Mouse (Mus musculus) cerebellum, adult 2 months (tissue): ENCODE results near the gene Mrgprx2. TPM values are rescaled to one million over a fixed set of nuclear protein-coding genes. Genes with fewer than 3 reads are reported as not detected.
"Not testable (repeated sequence)": the region's sequence is repeated elsewhere in the genome, so short reads cannot be mapped to it uniquely, and the experiment has no call there.

Experiments used
- DNase-seq, 2 experiments: peaks; one replicate each; pipeline ENCODE4 v3.0.0; 2021
- H3K27ac ChIP-seq: fragments of 200-500 bp; 2 replicates; pipeline ENCODE4 v1.5.1; 2012; ENCODE audit warnings: low read length, control low read depth, inconsistent platforms; ENCODE audit not compliant: insufficient read depth
- H3K27me3 ChIP-seq: fragments of 200-500 bp; 2 replicates; pipeline ENCODE4 v1.6.1; 2012; ENCODE audit warnings: inconsistent platforms, mild to moderate bottlenecking, low read length, moderate library complexity; ENCODE audit not compliant: control insufficient read depth, insufficient read depth
- H3K4me1 ChIP-seq: fragments of 200-500 bp; 2 replicates; pipeline ENCODE4 v1.6.1; 2011; ENCODE audit warnings: low read length; ENCODE audit not compliant: control insufficient read depth, insufficient read depth
- H3K4me3 ChIP-seq: fragments of 200-500 bp; replicated peaks from 2 replicates; pipeline ENCODE3; 2011; ENCODE audit warnings: mild to moderate bottlenecking, low read depth, low read length, control low read depth; ENCODE audit not compliant: insufficient read depth
- CTCF ChIP-seq: fragments of 200-500 bp; IDR thresholded peaks from 2 replicates; pipeline ENCODE4 v1.5.1; 2011; ENCODE audit warnings: low read depth, mild to moderate bottlenecking, control low read depth, low read length, moderate library complexity, borderline replicate concordance; ENCODE audit not compliant: insufficient read depth
- POLR2A ChIP-seq: fragments of 200-500 bp; IDR thresholded peaks from 2 replicates; pipeline ENCODE4 v1.6.1; 2011; ENCODE audit warnings: low read length, control low read depth, borderline replicate concordance; ENCODE audit not compliant: insufficient read depth
- WGBS: fragments of 180-500 bp; shearing (Covaris S2); methylation state at CpG from one replicate; pipeline ENCODE4 v1.1.7; 2018; 5-methylcytosine and 5-hydroxymethylcytosine counted together
- polyA plus RNA-seq: library from polyadenylated mRNA; depleted of rRNA; stranded (reverse); fragments of >200 nt; gene quantifications from 2 replicates; pipeline ENCODE4 v1.2.3, GENCODE M21; 2012; rRNA removed

The Mrgprx2 gene
- polyA plus RNA-seq = 0.02 TPM in 1 of 2 replicates, not detected in the other

DNA sequence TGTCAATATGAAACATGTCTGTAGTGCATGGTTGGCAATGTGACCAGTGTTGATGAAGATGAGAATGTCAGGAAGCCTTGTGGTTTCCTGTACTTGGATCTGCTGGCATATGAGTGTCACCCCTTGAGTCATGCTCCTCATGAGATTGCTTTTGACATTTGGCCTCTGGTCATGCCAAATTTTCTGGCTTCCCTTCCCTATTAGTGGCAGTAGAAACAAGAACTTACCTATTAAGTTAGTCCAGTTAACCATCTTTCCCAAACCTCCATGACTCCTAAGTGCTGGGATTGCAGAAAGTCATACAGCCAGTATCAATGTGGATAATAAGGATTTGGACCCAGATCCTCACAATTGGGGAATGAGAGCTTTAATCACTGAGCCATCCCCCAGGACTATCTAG, at the start of gene Mrgprx2:
TSS of gene Mrgprx2 (minus strand) at position 101 of the 400 bp plus-strand sequence.
- H3K4me3 ChIP-seq = no peak within 1 kb of the TSS
- H3K27ac ChIP-seq = no peak within 1 kb of the TSS
- DNase-seq = no peak
- no peaks in the 10 kb centered on the region for H3K27me3 ChIP-seq
- no peak for TF ChIP-seq POLR2A
- TF ChIP-seq CTCF = no peak
- H3K4me1 ChIP-seq = no peaks in the 10 kb centered on the region

DNA sequence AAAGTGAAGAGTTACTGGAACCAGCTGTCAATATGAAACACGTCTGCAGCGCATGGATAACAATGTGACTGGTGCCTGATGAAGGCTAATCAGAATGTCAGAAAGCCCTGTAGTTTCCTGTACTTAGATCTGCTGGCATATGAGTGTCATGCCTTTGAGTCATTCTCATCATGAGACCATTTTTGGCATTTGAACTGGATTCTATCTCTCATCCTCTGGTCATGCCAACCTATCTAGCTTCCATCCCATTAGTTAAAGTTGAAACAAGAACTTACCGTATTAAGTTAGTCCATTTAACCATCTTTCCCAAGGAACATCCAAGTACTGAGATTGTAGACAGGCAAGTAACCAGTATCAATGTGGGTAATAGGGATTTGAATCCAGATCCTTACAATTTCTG, 42.9 kb downstream of the Mrgprx2 start, which contains the start of gene Mrgprb1:
TSS of gene Mrgprb1 (minus strand) at position 101 of the 400 bp plus-strand sequence.
- Histone ChIP-seq H3K27ac (no peak within 1 kb of the TSS), H3K27me3 (no peaks in the 10 kb centered on the region), H3K4me3 (no peak within 1 kb of the TSS), H3K4me1 (no peaks in the 10 kb centered on the region)
- no peak for DNase-seq
- TF ChIP-seq CTCF (no peak), POLR2A (no peak)
- WGBS = 79% methylated on average over 3 of the region's 3 CpGs

DNA sequence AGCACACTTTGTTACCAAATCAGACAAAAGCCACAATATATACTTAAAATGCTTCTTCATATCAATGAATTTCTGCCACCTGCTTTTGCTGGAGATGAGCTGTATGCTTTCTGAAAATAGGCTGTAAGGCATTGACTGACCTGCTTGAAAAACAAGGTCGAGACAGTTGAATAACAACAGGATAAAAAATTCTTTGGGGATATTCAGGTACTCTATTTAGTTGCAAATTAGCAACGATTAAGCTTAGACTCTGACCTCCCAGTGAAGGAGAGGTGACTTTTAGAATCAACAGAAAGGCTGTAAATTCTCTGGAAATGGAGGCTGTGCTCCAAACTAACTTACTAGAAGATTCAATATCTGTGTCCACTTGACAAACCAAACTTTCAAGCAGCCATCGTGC, 62.5 kb downstream of the Mrgprx2 start:
- H3K4me1 ChIP-seq = no peaks in the 10 kb centered on the region
- no peak for TF ChIP-seq CTCF
- TF ChIP-seq POLR2A = no peak
- no peak overlapping the region for H3K27ac ChIP-seq
- H3K27me3 ChIP-seq = no peaks in the 10 kb centered on the region
- DNase-seq = no peak
- 29% methylated on average over 3 of the region's 3 CpGs for WGBS
- no peak overlapping the region for H3K4me3 ChIP-seq

DNA sequence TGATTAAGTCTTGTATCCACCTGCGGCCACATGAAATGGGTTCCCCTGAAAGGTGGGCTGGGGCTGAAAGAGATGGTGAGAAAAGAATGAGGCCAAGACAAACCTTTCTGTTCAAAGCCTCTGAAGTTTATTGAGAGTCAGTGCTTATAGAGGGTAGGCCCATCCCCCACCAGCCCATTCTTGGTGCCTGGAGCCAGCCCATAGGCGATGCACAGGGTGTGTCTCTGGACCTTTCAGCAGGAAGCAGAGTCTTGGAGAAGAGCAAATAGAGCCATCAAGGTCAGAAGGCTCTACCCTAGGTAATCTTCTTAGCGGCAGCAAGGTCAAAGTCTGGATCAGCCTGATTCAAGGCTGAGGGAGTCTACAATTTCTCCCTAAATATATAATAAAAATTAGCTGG, 63.2 kb downstream of the Mrgprx2 start:
- 69% methylated on average over 3 of the region's 3 CpGs for WGBS
- not testable (repeated sequence) for H3K4me1 ChIP-seq, H3K27me3 ChIP-seq, H3K4me3 ChIP-seq, H3K27ac ChIP-seq, DNase-seq

Other genes starting within 250 kb of the Mrgprx2 start
- not detected in 2 replicates for gene Mrgprb8, start 110.8 kb downstream of the Mrgprx2 start, polyA plus RNA-seq
- gene Mrgprb1, start 43.0 kb downstream of the Mrgprx2 start, polyA plus RNA-seq = not detected in 2 replicates
- gene Mrgprb2, start 58.8 kb upstream of the Mrgprx2 start, polyA plus RNA-seq = not detected in 2 replicates
- not detected in 2 replicates for gene Mrgprb3, start 144.5 kb upstream of the Mrgprx2 start, polyA plus RNA-seq